Mouse (Mus musculus): Measurements from ENCODE around the gene Gm5148.

Gene Gm5148

DNA sequence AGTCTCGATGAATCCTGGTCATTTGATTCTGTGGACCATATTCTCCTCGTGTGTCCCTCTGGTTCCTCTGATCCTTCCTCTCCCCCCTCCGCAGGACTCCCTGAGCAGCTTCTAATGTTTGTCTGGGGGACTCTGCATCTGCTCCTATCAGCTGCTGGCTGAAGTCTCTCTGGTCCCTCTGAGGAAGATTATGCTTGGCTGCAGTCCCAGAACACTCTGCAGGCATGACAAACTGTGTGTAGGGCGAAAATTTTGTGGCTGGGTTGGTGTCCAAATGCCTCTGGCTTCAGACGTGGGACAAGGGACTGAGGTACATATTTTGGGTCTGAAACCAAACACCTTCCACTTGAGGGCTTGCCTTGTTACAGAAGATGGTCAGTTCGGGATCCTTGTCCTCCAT lies 13.1 kb upstream of the Gm5148 start:
- no peak for DNase-seq (ENCODE audit: low spot score)

DNA sequence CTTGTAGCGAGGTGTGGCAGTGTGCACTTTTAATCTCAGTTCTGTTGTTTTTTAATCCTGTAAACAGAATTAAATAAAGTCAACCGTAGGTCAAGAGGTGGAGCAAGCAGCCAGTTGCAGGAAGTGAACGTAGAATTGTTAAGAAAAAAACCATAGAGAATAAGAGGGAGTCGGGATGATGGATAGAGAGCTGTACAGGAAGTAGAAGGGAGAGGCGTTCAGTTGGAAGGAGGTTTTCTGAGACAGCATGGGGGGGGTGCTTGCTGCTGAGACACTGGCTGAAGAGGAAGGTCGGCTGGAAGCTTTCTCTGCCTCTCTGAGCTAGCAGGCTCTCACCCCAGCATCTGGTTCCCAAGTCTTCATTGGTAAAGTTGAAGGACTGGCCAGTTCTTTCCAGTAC lies 10.9 kb upstream of the Gm5148 start:
- DNase-seq (ENCODE audit: low spot score) = no peak

DNA sequence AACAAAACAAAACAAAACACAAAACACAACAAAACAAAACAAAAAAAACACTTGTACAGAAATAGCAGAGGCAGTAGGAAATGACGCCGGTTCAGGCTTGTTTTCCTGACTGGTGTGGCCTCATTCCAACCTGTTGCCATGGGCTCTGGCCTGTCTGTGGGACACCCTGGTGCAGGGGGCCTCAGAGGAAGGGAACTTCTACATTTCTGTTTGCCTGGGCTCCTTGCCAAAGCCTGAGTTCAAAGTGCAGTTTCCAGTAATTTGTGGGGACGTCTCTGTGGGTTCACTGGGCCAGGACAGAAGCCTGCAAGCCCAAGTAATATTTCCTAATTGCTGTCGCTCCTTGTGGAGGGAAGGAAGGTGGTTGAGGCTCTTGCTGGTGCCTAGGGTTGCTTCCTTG lies 4.9 kb upstream of the Gm5148 start:
- no peak for DNase-seq (ENCODE audit: low spot score)

DNA sequence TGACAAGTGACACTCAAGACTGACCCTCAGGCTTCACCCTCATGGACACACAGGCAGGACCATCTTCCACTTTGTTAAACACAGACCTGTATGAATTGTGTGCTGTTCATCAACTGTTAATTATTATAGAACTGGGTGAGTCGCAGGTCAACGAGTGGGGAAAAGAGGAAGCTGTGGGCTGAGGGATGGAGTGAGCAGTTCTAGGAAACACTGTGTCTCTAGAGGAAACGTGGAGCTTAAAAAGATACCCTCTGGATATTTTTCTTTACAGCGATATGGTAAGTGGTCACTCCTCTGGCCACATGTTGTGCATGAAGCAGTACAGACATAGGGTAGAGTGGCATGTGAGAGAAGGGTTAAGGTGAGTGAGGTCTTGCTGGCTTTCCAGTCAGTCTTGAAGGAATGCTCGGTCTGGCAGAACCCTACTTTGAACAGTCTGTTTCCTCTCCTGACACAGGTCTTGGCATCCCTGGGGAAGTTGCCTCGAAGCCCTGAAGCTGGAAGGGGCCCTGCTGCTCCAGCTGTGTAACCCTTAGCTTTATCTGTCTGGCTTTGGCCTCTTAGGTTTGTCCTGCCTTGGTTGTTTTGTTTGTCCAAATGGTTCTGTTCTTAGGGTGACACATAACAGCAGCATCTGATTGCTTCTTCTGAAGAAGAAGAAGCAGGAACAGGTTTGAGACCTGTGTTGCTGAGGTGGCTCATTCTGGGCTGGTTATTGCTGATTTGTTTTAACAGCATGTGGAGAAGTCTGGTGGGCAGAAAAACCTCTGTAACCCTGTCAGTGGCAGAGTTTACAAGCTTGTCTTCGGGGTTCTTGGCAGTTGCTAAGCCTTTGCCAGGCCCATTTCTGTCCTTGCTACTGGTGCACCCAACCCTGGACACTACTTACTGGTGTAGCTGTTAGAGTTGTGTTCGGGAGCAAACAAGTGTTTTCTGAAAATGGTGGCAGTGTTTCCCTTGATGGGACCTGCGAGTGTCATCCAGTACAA lies 4.1 kb upstream of the Gm5148 start:
- DNase-seq (ENCODE audit: low spot score) = no peak

DNA sequence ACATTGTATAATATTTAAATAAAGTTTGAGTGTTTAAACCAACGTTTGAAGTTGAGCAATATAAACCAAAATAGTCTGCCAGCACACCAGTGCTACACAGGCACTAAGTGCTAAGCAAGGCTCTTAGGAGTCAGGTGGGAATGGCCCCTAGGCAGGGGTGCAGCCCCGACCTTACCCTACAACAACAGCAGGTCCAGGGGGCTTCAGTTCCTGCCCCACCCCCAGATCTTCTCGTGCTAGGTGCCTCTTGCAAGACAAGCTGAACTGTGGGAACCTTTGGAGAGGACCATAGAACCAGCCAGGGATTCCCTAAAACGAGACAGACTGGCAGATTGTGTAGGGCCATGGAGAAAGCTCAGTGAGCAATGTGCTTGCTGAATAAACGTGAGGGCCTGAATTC lies 3.1 kb upstream of the Gm5148 start:
- no peak for DNase-seq (ENCODE audit: low spot score)

DNA sequence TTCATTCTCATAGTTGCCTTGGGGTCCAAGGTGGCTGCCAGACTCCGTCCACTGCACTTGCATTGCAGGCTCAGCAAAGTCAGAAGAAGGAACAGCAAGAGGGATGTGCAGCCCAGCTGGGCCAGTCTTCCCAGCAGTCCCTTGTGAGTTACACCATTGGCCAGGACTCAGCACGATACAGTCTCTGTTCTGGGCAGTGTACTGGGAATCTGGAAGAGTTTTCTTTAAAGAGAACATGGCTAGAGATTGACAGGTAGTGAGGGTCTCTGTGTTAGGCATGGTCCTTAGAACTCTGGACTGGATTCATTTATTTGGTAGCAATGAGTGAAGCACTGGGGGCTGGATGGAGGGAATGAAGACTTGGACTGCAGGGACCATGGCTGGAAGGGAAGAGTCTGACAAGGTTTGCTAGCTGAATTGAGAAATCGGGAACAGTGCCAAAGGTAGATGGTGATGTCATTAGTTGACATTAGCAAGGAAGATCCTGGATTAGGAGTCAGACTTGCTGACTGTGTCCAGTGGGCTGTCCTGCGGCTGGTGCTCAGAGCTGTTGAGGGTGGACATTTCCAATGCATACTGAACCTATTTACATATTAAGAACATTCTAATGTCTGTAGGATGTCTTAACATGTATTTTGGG lies 2.3 kb upstream of the Gm5148 start:
- DNase-seq (ENCODE audit: low spot score) = no peak

DNA sequence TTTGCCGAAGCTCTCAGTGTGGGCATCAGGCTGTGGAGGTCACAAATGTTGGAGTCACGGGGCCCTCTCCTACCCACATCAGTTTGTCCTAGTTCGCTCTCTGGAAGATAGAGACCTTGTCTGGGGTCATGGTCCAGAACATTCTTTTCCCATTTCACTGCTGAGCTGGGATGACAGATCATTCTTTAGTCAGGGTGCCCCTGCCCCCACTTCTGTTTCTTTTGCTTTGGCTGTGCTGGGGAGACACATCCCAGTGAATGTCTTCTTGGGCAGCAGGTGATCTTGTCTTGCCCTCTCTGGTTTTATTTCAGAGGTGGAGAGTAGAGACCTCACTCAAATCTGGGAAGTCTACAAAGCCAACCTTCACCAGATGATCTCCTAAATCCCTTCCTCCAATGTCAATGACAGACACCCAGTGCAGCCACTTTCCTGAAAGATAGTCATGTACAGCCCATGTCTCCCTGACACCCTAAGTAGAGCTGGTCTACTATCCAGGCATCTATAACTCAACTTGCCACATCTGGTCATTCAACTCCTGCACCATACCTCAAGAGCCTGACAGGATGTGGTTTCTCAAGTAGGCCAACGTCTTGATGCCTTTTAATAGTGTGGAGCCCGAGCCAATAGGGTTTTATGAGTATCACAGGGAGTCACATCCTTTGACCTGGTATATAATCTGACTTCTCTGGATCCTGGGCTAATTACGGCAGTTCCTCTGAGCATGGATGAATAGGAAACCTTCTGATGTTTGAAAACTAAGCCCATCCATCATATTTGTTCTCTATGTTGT lies 851 bp upstream of the Gm5148 start:
- no peak for DNase-seq (ENCODE audit: low spot score)

DNA sequence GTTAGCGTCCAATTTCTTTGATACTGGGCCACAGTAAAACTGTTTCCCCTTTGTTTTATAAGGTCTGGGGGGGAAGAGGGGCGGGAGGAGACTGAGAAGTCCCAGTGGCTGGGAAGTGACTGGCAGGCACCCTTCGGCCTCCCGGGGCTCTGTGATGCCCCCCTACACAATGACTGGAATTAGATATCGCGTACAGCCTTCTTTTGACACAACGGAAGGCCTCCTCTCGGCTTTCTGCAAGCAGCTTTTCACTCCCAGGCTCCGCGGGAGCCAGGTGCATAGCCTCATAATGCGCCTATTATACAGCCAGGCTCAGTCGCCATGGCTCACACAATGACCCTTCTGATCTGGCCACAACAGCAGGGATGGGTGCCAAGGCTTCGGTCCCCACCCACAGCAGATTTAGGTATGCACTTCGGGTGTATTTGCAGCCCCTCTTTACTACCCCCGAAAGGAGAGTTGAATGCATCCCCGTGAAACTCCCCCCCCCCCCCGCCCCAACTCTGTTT lies 574 bp downstream of the Gm5148 start:
- no peak for DNase-seq (ENCODE audit: low spot score)

DNA sequence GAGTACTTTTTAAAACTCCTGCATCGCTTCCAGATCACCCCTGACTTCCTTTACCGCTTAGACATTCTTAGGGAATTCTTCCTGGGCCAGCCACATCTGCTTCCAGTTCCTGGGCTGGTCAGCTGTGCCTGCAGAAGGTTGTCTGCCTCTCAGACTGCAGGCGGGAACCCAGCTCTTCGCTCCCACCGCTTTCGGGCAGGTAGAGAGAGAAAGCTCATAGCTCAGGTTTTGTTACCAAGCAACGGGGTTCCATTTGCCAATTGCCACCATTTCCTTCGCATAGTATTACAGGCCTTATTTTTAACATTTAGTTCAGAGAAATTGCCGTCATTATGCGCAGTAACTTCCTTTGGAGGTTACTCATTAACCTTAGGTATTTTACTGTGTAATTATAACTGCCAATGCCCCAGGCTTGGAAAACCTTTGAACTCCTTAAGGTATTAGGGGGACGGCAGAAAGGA lies 1.2 kb downstream of the Gm5148 start:
- no peak for DNase-seq (ENCODE audit: low spot score)

DNA sequence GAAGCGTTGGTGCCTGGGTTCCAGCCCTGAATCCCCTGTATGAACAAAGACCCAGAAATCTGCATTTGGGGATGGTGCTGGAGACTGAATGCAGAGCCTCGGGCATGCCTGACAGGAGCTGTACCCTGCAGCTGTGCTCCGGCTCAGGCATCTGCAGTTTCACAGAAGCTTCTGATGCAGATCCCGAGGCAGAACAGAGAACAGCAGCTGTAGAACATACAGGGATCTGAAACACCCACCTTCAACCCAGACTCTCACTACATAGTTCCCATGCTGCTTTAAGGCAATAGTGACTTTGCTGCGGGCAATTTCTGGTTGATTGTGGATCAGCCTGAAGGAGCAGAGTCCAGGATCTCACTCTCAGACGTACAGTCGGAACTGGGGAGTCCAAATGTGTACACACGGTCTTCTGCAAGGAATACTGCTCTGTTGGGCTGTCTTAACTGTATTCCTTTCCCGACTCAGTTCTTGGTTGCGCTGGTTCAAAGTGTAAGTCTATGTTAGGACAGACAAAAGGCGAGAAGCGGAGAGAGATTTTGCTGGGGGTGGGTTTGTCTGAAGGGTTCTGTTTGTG lies 1.7 kb downstream of the Gm5148 start:
- DNase-seq (ENCODE audit: low spot score) = no peak

DNA sequence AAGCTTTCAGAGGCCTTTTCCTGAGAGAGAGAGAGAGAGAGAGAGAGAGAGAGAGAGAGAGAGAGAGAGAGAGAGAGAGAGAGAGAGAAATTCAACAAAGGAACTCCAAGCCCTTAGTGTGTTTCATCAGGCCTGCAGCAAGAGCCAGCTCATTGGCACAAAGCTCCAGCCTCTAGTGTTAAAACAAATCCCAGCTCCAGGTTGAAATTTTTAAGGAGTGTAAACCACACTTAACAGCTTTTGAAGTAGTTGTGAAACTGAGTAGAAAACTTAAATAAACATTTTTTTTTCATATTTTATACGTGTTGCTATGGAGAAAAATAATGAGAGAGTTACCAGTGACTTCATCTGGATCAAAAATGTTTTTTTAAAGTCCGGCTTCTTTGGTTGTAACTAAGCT lies 7.3 kb downstream of the Gm5148 start:
- no peak for DNase-seq (ENCODE audit: low spot score)

DNA sequence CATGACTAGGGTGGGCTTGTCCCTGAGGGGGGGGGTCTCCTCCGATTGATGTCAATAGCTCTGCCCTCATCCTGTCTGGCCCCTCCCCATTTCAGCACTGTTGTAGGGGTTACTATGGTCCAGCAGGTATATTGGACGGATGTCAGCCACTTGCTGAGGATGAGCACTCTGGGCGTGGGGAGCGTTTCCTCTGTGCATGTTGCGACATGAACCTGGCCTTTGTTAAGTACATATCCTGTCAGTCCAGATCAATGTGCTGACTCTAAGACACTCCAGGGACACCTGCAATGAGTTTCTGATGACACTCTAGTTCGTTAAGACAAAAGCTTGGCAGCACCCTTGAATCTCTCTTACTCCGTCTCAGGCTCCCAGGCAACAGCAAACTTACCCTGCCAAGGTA lies 8.6 kb downstream of the Gm5148 start:
- no peak for DNase-seq (ENCODE audit: low spot score)

DNA sequence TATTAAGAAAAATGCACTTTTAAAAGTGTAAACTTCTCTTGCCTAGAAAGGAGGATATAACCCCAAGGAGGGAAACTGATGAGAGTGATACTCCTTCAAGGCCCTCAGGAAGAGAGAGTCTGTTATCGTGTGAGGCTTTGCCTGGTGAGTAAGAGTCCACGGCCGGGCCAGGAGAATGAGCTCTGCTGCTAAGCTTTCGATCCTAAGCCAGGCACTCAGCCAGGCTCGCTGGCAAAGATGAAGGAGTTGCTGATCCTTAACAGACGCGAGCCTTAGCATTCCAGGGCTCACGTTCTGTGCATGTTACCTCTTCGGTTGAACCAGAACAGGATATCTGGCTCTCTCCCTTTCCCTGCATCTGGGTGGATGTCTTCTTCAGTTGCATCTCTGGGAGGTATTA lies 11.8 kb downstream of the Gm5148 start:
- no peak for DNase-seq (ENCODE audit: low spot score)

DNA sequence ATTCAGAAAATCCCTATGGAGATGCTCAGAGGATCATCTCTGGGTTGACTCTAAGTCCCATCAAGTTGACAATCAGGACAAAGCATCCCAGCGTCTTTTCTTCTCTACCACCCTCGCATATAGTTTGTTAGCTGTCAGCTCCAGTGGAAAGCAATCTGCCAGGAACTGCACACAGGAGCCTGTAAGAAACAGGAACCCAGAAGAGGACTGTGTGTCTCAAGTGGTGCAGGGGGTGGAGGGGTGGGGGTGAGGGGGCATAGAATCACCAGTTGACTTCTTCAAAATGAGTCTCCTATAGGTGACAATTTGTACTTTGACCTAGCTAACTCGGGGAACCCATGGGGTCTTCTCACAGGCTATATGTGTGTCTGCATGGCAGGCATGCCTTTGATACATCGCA lies 12.7 kb downstream of the Gm5148 start:
- no peak for DNase-seq (ENCODE audit: low spot score)

DNA sequence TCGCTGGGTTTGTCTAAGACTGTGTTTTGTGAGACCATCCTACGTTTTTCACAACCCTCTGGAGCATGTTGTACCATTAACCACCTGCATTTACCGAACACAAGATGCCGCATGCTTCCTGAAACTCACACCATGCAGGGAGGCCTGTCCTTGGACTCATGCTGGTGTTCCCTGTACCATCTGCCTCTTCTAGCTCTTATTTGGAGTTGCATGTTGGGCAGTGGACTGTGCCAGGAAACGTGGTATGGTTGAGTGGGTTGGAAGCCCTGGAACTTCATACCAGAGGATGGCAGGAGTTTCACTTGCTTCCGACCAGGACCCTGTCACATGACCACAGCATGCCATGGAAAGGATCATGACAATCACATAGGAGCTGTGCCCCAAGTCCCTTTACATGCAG lies 16.5 kb downstream of the Gm5148 start:
- no peak for DNase-seq (ENCODE audit: low spot score)

DNA sequence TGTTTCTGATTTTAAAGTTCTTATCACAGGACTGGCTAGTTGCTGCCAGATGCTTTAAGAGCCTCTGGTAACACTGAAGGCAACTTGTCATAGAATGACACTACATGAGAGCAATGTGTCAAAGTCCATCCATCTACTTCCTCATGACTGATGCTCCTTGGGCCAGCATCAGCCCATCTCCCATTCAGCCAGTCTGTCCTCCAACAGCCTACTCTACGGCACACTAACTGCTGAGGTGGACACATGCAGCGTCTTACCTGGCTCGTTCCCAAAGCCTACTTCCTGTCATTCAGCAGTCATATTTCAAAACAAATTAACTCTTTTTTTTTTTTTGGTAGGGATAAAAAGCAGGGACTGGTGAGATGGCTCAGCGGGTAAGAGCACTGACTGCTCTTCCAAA lies 17.9 kb downstream of the Gm5148 start:
- no peak for DNase-seq (ENCODE audit: low spot score)

DNA sequence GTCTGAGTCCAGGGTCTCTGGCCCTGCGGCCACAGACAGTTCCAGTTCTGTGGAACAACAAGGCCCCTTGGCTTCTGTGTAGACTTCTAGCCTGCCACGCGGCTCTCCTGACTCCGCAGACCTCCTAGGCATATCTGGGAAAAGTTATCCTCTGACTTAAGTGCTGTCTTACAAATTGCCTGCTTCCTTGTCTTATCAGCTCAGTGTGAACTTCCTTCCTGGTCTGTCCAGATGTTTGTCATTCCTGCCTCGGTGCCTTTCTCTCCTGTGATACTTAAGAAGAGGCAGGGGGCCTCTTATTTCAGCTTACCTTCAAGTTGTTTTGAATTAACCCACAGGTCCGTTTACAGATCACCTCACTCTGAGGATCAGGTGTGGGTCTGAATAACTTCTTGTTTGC lies 18.9 kb downstream of the Gm5148 start:
- no peak for DNase-seq (ENCODE audit: low spot score)

DNA sequence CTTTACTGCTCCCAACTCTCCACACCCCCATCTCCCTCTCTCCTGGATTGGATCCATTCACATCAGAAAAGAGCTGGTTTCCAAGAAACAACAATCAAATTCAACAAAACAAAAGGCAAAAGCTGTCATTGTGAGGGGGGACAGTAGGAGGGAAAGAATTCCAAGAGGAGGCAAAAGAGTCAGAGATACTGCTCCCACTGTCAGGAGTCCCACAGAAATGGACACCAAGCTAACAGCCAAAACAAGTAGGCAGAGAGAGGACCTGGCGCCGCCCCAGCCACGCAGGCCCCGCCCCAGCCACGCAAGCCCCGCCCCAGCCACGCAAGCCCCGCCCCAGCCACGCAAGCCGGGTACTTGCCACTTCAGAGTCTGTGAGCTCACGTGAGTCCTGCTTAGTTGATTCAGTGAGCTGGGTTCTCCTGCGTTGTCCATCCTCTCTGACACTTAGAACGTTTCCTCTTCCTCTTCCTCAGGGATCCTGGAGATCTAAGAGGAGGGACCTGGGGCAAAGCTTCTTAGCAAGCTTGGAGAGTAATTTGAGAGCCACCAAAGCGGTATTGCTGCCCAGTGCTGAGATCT lies 19.5 kb downstream of the Gm5148 start:
- no peak for DNase-seq (ENCODE audit: low spot score)

DNA sequence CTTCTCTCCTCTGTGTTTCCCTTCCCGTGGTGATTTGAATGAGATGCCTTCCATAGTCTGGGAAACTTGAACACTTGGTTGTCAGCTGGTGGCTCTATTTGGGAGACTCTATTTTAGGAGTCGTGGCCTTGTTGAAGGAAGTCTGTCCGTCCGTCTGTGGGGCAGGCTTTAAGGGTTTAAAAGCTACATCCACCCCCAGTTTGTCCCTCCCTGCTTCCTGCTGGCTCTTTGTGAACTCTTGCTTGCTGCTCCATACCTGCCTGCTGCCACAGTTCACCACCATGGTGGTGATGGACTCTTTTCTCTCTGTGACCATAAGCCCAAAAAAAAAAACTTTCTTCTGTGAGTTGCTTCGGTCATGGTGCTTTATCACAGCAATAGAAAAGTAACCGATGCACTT lies 21.2 kb downstream of the Gm5148 start:
- no peak for DNase-seq (ENCODE audit: low spot score)

DNA sequence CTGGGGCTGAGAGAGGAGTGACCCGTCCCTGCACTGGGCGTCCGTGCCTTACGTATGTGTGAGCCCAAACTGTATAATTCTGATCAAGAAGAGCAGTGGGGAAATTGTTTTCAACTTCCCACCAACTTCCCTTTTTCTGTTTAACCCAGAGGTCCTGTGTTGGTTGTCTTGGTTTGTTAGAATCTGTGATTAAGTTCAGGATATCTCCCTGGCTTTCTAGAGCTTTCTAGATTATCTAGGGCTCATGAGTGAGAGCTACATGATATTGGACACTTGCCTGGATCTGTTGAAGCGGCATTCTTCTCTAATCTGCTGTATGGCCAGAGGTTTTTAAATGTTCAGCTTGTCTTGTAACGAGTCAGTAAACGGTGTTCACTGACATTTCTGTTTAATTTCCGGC lies 30.7 kb downstream of the Gm5148 start:
- no peak for DNase-seq (ENCODE audit: low spot score)

DNA sequence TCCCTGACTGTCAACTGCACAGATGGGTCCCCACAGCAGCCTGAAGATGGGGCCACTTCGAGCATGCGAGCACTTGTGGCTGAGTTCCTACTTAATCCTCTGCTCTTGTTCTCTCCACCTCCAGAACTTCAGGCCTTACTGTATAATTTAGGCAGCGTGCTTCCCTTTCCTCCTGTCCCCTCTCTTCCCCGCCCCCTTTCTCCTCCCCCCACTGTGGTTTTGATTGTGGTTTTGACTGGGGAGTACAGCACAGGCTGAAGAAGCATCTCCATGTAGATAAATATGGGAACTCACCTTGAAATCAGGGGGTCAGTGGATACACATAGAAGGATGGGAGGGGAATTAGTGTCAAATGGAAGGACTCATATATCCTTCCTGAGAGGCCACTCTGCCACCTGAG lies 31.3 kb downstream of the Gm5148 start:
- no peak for DNase-seq (ENCODE audit: low spot score)

Measured in layer of hippocampus, adult 9-10 months (tissue).